Mouse (Mus musculus) left cerebral cortex, postnatal 10 days (tissue): ENCODE results near the gene Prcd. TPM values are rescaled to one million over a fixed set of nuclear protein-coding genes. Genes with fewer than 3 reads are reported as not detected.
A peak's percentile ranks its signal among the peaks of the same experiment; 100 is the strongest.

ENCODE experiments used
- DNase-seq, 2 experiments: peaks; one replicate each; pipeline ENCODE4 v3.0.0; 2021 to 2022; ENCODE audit warnings: low spot score in 2 of 2, mixed read lengths in 1 of 2; ENCODE audit errors: extremely low spot score in 1 of 2
- intact Hi-C: fragments of 180-260 bp; cut with DNase I; formaldehyde crosslinking; loops from one replicate; pipeline ENCODE4 v1.15.1; 2025
- total RNA-seq, 2 experiments: library from RNA; stranded (reverse); gene quantifications; 2 replicates each; pipeline ENCODE4 v1.2.3; 2021

The Prcd gene
- total RNA-seq, 2 experiments from 2014 or later: 1.7 to 3.3 TPM

- peak in 1 of 2 experiments; percentile 22 for DNase-seq
- intact Hi-C loops: no loop called here
These were observed 7.8 kb upstream of the Prcd start for GRCm38 (mm10) chr11:116645446-116646110.

- DNase-seq: peak in 1 of 2 experiments; percentile 32
- intact Hi-C loops: no loop called here
These were observed 7.2 kb upstream of the Prcd start for GRCm38 (mm10) chr11:116646136-116646535.

GRCm38 (mm10) chr11:116646771-116647170 is 6.6 kb upstream of the Prcd start:
- peak in 1 of 2 experiments; percentile 23 for DNase-seq
- intact Hi-C loops: no loop called here

GRCm38 (mm10) chr11:116647340-116647991 is 5.9 kb upstream of the Prcd start:
- DNase-seq: peak in 1 of 2 experiments; percentile 53
- intact Hi-C loops: no loop called here

GRCm38 (mm10) chr11:116648213-116648921 is 5.0 kb upstream of the Prcd start:
- intact Hi-C loops: no loop called here
- DNase-seq: peak in 1 of 2 experiments; percentile 43

- intact Hi-C loops: no loop called here
- peak in 1 of 2 experiments; percentile 26 for DNase-seq
These were observed 4.4 kb upstream of the Prcd start for GRCm38 (mm10) chr11:116648976-116649375.

GRCm38 (mm10) chr11:116649711-116650337 is 3.5 kb upstream of the Prcd start:
- intact Hi-C loops: no loop called here
- no peak for DNase-seq

- intact Hi-C loops: no loop called here
- DNase-seq: no peak
These were observed 2.5 kb upstream of the Prcd start for GRCm38 (mm10) chr11:116650811-116651210.

GRCm38 (mm10) chr11:116651339-116651738 is 2.0 kb upstream of the Prcd start:
- DNase-seq: peak in 1 of 2 experiments; percentile 36
- intact Hi-C loops: no loop called here

- intact Hi-C loops: no loop called here
- DNase-seq: no peak
These were observed 820 bp upstream of the Prcd start for GRCm38 (mm10) chr11:116652330-116653098.

GRCm38 (mm10) chr11:116653709-116654221 is 431 bp downstream of the Prcd start:
- intact Hi-C loops: no loop called here
- DNase-seq: peak in 1 of 2 experiments; percentile 75

GRCm38 (mm10) chr11:116654255-116654821 is 1.0 kb downstream of the Prcd start, which contains the start of gene Cygb:
Gene Cygb (minus strand): TSS chr11:116654313.
- peak in 1 of 2 experiments; percentile 59 for DNase-seq
- intact Hi-C loops: no loop called here

GRCm38 (mm10) chr11:116656348-116657191 is 3.2 kb downstream of the Prcd start:
- intact Hi-C loops: no loop called here
- no peak for DNase-seq

GRCm38 (mm10) chr11:116657311-116658223 is 4.2 kb downstream of the Prcd start:
- intact Hi-C loops: no loop called here

GRCm38 (mm10) chr11:116658238-116658637 is 4.9 kb downstream of the Prcd start:
- DNase-seq: peak in 1 of 2 experiments; percentile 21

More at GRCm38 (mm10) chr11:116657311-116658223, 4.2 kb downstream of the Prcd start:
- DNase-seq: peak; percentile 93 to 95

GRCm38 (mm10) chr11:116659027-116659621 is 5.8 kb downstream of the Prcd start:
- intact Hi-C loops: no loop called here
- DNase-seq: peak in 1 of 2 experiments; percentile 26

More at GRCm38 (mm10) chr11:116658238-116658637, 4.9 kb downstream of the Prcd start:
- intact Hi-C loops: no loop called here
